Mouse (Mus musculus) heart, postnatal 0 days (tissue): ENCODE measurements around the gene Prc1.

Experiments used
- CTCF ChIP-seq: IDR thresholded peaks from 2 replicates; pipeline ENCODE4 v1.5.1; 2016; ENCODE audit warnings: antibody characterized with exemption, control low read depth, low read depth
- EP300 ChIP-seq: IDR thresholded peaks from 2 replicates; pipeline ENCODE4 v1.6.1; 2016; ENCODE audit warnings: antibody characterized with exemption, low read depth

- TF ChIP-seq CTCF, result no peak
- no peak for TF ChIP-seq EP300
These were observed 8.5 kb upstream of the Prc1 start for GRCm38 (mm10) chr7:80285725-80286124.
